Mouse (Mus musculus) brown adipose tissue, adult 24 weeks (tissue): ENCODE measurements around the gene Sytl1. TPM values are rescaled to one million over a fixed set of nuclear protein-coding genes. Genes with fewer than 3 reads are reported as not detected.

ENCODE experiments used
- H3K27ac ChIP-seq: fragments of 200-500 bp; replicated peaks from 2 replicates; pipeline ENCODE4 v1.5.1; 2012; ENCODE audit warnings: low read depth, mild to moderate bottlenecking, low read length
- H3K4me1 ChIP-seq: fragments of 200-500 bp; 2 replicates; pipeline ENCODE4 v1.6.1; 2012; ENCODE audit warnings: low read length, mixed read lengths; ENCODE audit not compliant: control insufficient read depth, insufficient read depth, insufficient read length
- H3K4me3 ChIP-seq: fragments of 200-500 bp; 2 replicates; pipeline ENCODE4 v1.5.1; 2012; ENCODE audit warnings: low read depth, mild to moderate bottlenecking, low read length, moderate library complexity; ENCODE audit not compliant: insufficient read depth
- polyA plus RNA-seq: library from polyadenylated mRNA; stranded (reverse); fragments of >200 nt; gene quantifications from 2 replicates; pipeline ENCODE4 v1.2.4, GENCODE M21; 2012; ENCODE audit not compliant: missing spikeins, insufficient read depth, insufficient read length

Gene Sytl1
- polyA plus RNA-seq, 1 experiment, result 3.2 TPM

DNA sequence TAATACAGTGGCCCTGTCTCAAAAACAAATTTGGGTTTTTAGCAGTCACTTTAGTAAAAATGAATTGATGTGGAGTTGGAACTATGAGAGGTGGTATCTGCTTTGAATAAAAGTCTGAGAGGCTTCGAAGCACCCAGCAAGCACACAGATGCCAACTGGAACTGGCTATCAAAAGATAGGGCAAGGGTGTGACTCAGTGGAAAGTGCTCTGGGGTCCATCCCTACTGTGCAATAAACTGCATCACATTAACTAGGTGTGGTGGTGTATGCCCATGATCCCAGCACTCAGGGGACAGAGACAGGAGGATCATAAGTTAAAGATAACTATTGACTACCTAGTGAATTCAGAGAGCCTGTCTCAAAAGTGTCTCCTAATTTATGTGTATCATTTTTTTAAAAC lies 28.3 kb upstream of the Sytl1 start:
- Histone ChIP-seq H3K4me1 (no peaks in the 10 kb centered on the region), H3K27ac (no peak overlapping the region)

DNA sequence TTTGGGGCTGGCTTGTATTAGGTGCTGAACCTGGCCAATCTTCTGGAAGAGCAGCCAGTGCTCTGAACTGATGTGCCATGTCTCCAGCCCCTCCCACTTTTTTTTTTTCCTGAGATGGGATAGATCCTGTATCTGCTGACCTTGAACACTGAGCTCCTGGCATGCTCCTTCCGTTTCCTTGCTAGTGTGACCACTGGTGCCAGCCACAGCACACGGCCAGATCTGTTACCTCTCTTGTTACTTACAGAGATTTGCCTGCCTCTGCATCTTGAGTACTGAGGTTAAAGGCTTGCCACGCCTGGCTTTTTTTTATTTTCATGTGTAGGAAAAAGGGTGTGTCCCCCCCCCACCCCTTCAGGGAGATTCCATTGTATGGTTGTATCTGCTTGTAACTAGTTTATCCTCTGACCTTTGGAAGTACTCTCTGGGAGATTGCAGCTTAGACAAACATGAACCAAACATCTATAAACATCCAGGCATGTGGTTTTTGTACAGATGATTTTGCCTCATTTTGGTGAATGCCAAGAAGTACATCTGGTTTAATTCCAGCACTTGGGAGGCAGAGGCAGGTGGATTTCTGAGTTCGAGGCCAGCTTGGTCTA lies 23.7 kb upstream of the Sytl1 start:
- no peaks in the 10 kb centered on the region for H3K4me1 ChIP-seq
- no peak overlapping the region for H3K4me3 ChIP-seq
- H3K27ac ChIP-seq, result no peak overlapping the region

More for the DNA sequence above, 28.3 kb upstream of the Sytl1 start:
- H3K4me3 ChIP-seq, result no peak overlapping the region

DNA sequence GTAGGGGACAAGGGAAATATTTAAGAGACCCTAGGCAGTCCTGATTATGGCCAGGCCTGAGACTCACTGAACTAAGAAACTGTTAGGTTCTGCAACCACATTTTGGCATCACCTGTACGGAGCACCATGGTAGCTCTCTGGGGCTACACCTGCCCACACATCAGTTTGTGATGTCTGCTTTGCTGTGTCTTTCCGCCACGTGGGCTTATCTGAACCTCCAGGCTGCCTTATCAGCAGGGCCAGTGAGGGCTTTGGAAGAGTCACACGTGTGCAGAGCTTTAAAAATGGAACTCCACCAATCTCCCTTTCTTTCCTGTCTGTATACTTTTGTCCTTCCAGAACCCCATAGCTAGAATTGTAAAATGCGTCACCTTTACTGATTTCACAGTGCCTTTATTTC lies 23.0 kb upstream of the Sytl1 start:
- Histone ChIP-seq H3K27ac (no peak overlapping the region), H3K4me1 (no peaks in the 10 kb centered on the region), H3K4me3 (no peak overlapping the region)

DNA sequence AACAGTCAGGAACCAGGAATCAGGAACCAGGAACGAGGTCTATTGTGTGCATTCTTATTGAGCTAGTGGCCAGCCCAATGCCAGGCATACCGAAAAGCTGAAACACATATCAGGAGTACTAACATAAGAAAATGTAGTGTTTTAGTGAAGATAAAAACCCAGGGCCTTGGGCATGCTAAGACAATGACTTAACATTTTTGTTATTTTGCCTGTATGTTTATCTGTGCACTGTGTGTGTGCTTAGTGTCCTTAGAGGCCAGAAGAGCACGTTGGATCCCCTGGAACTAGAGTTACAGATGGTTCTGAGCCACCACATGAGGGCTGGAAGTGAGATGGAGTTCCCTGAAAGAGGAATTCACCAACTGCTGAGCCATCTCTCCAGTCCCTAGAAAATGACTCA lies 22.4 kb upstream of the Sytl1 start:
- Histone ChIP-seq H3K4me1 (no peaks in the 10 kb centered on the region), H3K4me3 (no peak overlapping the region), H3K27ac (no peak overlapping the region)

DNA sequence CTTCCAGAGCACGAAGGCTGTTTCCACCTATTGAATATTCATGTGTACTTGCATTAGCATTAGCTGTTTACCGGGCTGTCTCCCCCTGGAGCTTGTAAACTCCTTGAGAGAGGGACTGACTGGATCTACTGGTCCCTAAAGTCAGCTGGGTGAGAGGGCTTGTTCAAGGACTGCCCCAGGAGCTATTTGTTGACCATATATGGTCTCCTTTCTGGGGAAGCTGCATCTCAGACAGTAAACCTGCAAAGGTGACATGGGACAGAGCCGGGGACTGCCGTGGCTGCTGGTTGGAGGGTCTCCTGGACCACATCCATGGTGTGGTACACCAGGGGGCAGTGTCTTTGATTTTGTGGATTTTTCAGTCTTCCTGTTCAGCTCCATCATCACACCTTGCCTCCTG lies 19.7 kb upstream of the Sytl1 start:
- Histone ChIP-seq H3K4me3 (no peak overlapping the region), H3K27ac (no peak overlapping the region), H3K4me1 (peaks cover 4% of the 10 kb centered on the region; the same call in 1 of the 2 replicates)

DNA sequence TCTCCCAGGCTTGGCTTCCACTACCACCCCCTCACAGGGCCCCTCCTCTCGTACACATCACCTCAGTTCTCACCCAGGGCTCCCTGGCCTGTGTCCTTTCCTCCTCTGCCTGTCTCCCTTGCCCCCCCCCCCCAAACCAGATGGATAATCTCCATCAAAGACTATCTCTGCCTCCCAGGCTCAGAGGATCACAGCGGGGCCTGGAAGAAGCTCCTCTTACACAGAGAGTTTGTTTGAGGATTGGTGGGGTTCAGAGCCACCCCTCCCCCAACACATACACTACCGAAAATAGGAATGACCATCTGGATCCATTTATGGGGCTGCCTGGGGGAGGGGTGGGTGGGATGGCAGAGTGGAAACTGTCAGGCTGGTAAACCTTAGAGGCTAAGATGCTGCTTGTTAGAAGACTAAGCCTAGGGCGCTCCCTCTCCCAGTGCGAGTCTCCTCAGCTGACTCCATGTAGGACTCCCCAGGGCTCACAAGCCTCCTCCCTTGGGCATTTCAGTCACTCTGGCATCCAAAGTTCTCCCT lies 19.1 kb upstream of the Sytl1 start:
- Histone ChIP-seq H3K27ac (no peak overlapping the region), H3K4me3 (no peak overlapping the region), H3K4me1 (peaks cover 4% of the 10 kb centered on the region; the same call in 1 of the 2 replicates)

DNA sequence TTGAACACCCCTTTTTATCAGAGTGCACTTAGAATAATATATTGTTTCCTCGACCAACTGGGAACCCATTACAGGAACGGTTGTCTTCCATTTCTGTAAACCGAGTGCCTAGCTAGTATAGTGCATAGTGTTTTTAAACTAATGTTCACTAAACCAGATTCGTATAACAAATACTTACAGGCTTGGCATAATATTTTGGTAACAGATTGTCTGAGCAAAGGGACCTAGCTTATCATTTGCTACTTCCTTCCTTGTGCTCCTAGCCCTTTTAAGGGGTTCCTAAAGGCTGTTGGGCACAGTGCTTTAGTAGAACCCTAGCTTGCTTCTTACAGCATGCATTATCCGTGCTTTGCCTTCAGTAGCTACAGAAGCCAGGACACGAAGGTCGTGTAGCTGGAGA lies 18.6 kb upstream of the Sytl1 start:
- Histone ChIP-seq H3K4me3 (no peak overlapping the region), H3K4me1 (peaks cover 4% of the 10 kb centered on the region; the same call in 1 of the 2 replicates), H3K27ac (no peak overlapping the region)

DNA sequence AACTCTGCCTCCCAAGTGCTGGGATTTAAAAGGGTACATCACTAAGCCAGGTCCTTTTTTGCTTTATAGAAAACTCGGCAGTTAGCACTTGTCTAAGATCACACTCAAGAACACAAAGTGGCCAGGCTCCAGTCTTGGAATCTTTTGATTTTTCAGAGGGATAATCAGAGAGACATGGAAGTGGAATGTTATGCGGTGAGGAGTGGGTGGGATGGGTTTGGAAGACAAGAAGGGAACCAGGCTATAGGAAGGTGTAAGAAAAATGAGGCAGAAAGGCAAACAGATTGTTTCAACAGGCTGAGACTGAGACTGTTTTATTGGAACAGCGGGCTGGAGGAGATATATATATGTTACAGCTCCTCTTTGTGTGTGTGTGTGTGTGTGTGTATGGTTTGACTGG lies 15.6 kb upstream of the Sytl1 start:
- H3K27ac ChIP-seq, result peak overlapping the region; percentile 90
- no peak overlapping the region for H3K4me3 ChIP-seq
- peaks cover 6% of the 10 kb centered on the region; the same call in 1 of the 2 replicates for H3K4me1 ChIP-seq

DNA sequence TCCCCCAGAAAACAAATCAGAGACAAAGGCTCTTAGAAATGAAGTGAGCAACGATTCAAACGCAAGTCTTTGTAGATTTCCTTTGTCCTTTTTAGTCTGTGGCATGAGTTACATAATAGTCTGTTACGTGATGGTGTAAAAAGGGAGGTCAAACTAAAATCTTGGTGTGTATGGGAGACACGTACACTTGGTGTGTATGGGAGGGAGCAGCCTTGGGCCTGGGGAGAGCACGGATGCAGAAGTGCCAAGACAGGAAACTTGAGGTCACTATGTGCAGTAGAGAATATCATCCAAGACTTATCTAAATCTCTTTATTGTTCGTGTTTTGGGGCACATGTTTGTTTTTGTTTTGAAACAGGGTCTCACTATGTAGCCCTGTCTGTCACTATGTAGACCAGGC lies 15.2 kb upstream of the Sytl1 start:
- peak overlapping the region; percentile 90 for H3K27ac ChIP-seq
- H3K4me3 ChIP-seq, result peak overlapping the region; percentile 95
- H3K4me1 ChIP-seq, result peaks cover 6% of the 10 kb centered on the region; the same call in 1 of the 2 replicates

DNA sequence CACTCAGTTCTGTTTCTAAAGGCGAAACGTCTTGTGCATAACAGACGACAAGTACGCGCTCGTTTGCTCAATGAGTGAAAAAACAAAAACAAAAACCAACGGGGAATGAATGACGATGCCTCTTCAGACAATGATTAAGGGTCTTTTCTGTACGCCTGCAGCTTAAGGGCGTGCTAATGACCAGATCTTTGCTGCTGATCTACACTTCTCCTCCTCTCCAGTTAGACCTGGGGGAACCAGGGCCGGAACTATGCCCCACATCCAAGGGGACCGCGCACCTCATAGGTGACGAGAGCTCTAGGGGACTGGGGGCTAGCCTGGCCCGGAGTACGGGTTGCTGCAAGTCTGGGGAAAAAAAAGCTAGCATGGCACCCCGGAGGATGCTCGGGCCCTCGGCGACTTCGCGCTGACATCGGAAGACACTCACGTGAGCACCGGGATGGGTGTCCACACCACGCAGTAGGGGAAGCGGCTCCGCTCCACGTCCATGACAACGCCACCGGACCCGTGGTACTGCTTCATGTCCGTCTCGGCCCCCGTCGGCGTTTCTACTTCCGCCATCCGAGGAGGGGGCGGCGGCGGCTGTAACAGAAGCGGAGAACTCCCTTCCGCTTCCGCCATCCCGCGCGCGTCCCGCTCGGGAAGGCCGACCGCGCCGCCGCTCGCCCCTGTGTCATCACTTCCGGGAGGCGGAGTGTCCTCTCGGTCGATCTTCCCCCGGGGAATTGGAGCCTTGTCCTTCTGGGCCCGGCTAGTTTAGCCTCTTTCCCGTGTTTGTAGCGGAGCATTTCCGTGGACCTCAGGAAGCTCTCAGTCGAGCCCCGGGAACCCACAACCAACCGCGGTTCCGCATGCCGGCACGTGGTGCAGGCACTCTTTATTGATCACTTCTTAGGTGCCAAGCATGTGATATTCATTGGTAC lies 14.5 kb upstream of the Sytl1 start, which contains the start of gene Tmem222:
Tmem222 (minus strand) TSS at position 689 of the 923 bp plus-strand sequence.
- H3K4me1 ChIP-seq, result peaks cover 6% of the 10 kb centered on the region; the same call in 1 of the 2 replicates
- H3K4me3 ChIP-seq, result peak within 1 kb of the TSS; percentile 95
- peak within 1 kb of the TSS; percentile 90 for H3K27ac ChIP-seq

DNA sequence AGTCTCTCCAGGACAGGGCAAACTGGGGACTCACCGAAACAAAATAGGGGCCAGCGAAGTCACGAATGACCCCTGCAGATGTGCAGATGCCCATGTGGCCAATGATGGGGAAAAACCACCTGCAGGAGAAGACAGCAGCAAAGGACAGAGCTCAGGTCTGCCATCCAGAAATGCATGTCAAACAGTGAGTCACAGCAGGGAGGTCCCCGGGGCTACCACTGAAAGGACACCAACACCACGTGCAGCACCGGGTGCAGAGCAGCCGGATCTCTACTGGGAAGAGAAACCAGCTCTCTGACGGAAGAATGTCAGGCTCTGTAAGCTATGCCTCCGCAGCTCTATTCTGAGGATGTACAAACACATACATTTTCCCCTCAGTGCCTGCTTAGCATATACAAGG lies 8.0 kb upstream of the Sytl1 start:
- H3K4me3 ChIP-seq, result no peak overlapping the region
- H3K4me1 ChIP-seq, result peaks cover 28% of the 10 kb centered on the region
- peak overlapping the region; percentile 32; the same call in 1 of the 2 replicates for H3K27ac ChIP-seq

DNA sequence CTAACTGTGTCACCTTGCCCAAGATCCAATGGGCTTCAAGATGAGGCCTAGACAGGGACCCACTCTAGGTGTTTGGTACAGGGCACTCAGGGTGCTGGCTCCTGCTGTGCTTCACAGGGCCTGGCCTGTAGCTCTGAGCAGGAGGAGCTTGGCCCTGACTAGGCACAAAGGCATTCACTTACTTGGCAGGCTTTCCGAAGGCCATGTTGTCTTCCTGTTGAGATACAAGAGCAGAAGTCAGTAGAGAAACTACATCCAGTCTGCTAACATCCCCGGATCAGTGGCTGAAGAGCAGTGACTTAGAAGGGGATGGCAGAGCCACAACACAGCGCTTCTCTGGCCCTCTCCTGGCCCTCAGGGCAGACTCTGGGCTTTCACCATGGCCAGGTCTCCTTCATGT lies 6.7 kb upstream of the Sytl1 start:
- peak overlapping the region; percentile 67 for H3K27ac ChIP-seq
- peaks cover 29% of the 10 kb centered on the region for H3K4me1 ChIP-seq
- no peak overlapping the region for H3K4me3 ChIP-seq

DNA sequence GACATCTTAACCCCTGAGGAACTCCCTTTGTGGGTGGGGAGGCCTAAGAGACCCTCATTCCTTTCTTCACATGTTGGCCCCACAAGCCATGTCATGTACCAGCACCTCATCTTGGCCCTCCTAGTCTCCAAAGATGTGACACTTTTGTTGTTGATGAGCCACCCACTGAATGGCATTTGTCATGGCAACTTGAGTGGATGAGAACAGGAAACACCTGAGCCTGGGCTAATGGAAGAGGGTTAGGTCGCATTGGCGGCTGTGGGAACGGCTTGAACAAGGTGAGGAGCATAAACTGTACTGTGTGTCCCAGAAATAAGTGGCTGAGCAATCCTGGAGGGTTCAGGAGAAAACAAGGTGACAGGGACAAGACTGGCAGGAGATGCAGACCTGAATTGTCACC lies 6.0 kb upstream of the Sytl1 start:
- peak overlapping the region; percentile 47; the same call in 1 of the 2 replicates for H3K27ac ChIP-seq
- peaks cover 29% of the 10 kb centered on the region for H3K4me1 ChIP-seq
- no peak overlapping the region for H3K4me3 ChIP-seq

DNA sequence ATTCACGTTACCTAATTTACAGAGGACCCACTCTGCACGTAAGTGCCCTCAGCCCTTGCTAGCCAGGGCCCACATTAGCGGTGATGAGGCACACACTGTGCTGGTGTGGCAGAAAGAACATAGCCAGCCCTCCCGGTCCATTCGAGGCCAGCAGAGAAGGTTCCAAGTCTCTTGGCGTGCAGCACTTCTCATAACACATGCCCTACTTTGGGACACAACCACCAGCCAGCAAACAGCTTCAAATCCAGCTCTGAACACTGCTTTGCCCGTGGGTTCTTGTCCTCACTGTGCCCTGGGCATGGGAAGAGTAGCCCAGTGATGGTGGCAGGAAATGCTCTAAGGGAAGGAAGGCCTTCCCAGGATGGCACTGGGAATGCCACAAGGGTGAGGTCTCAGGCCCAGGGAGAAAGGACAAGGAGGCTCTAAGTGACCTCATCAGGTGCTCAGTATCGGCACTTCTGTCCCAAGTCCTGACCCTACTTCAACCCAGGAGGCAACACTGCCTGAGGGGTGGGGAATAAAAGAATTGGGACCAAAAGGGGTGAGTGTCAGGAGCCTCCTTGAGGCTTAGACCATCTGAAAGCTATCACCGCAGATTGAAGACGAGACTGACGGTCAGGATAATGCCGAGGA lies 3.5 kb upstream of the Sytl1 start:
- H3K4me1 ChIP-seq, result peaks cover 29% of the 10 kb centered on the region
- H3K4me3 ChIP-seq, result no peak overlapping the region
- H3K27ac ChIP-seq, result peak overlapping the region; percentile 84

DNA sequence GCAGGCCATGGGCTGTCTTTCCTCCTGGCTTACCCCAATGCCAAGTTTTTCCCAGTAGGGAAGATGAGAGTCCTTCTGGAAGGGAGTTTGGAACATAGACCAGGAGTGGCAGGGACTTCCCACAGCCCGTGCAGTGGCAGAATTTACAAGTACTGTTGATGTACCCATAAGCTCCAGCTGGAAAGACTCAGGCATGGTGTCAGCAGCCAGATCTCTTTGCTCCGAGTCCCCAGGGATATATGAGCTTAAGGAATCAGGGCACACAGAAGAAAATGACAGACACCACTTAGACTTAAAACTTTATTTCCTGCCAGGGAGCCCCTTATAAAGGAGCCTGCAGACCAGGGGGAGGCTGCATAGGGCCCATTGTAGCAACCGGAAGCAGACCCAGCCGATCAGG lies 2.8 kb upstream of the Sytl1 start:
- Histone ChIP-seq H3K4me3 (no peak overlapping the region), H3K4me1 (peaks cover 26% of the 10 kb centered on the region), H3K27ac (peak overlapping the region; percentile 95)
